Mouse (Mus musculus): ENCODE results near the gene Plxdc2.
A peak's percentile ranks its signal among the peaks of the same experiment; 100 is the strongest.

- TF ChIP-seq CTCF (IDR thresholded peaks at IDR 0.05; ENCODE audit: control insufficient read depth, insufficient read depth, insufficient read length) (no peak), FOSL1 (IDR thresholded peaks at IDR 0.05; ENCODE audit: insufficient read depth, low read length, poor library complexity, severe bottlenecking) (no peak), CEBPB (IDR thresholded peaks at IDR 0.05; ENCODE audit: low read depth) (peak; percentile 62), MAX (IDR thresholded peaks at IDR 0.05) (no peak), MYOD1 (IDR thresholded peaks at IDR 0.05; ENCODE audit: control insufficient read depth, insufficient read length, low read depth) (no peak), USF1 (IDR thresholded peaks at IDR 0.05; ENCODE audit: low read depth) (no peak)
Measured at GRCm38 (mm10) chr2:16312400-16313070, 43.6 kb upstream of the Plxdc2 start.
